Mouse (Mus musculus): ENCODE measurements around the gene Nkx6-2. TPM values are rescaled to one million over a fixed set of nuclear protein-coding genes. Genes with fewer than 3 reads are reported as not detected.

The Nkx6-2 gene
- polyA plus RNA-seq, 1 experiment from 2014 or later, result not detected

DNA sequence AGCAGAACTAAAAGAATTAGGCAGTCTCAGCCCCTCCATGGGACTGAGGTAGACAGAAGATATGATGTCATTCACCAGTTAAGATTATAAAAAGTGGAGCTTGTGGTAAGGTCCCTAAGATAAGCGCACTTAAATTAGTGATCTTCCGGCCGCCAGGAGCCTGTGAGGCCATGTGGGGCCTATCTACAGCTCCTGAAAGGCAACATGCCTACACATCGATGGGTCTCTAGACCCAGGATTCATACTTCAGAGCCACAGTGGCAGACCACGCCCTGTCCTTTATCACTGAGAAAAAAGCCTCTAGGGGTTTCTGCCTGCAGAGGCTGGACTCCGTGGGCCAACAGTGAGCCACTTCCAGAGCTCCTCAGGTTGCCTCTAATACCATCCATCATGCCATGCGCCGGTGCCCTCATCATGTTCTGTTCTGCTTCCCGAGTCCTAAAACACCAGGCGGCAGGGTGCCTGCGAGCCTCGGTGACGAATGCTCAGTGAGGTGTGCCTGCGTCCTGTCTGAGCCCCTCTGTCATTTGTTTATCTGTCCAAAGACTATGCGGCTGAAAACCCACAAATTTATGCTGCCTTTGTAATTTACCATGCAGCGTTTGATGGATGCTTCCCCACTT lies 6.4 kb downstream of the Nkx6-2 start:
- no peak overlapping the region for H3K4me3 ChIP-seq (ENCODE audit: low read length)
- no peaks in the 10 kb centered on the region for H3K9me3 ChIP-seq (ENCODE audit: control insufficient read depth, low read length)
- H3K36me3 ChIP-seq (ENCODE audit: control insufficient read depth, insufficient read depth, low read length), result no peaks in the 10 kb centered on the region; the same call in 1 of the 2 replicates
- 61% methylated on average over 16 of the region's 16 CpGs for WGBS
- H3K4me2 ChIP-seq (replicated peaks; ENCODE audit: low read depth, low read length), result no peak overlapping the region
- H3K27me3 ChIP-seq (ENCODE audit: control insufficient read depth, insufficient read depth, low read length), result peaks cover 38% of the 10 kb centered on the region
- ATAC-seq (ENCODE audit: low FRiP score, low TSS enrichment), result peak; percentile 66
- no peak overlapping the region for H3K27ac ChIP-seq (ENCODE audit: low read depth, low read length)
- H3K9ac ChIP-seq (ENCODE audit: low read depth, low read length), result no peak overlapping the region
- peaks cover under 1% of the 10 kb centered on the region; the same call in 1 of the 2 replicates for H3K4me1 ChIP-seq (ENCODE audit: control insufficient read depth, insufficient read depth, low read length)

DNA sequence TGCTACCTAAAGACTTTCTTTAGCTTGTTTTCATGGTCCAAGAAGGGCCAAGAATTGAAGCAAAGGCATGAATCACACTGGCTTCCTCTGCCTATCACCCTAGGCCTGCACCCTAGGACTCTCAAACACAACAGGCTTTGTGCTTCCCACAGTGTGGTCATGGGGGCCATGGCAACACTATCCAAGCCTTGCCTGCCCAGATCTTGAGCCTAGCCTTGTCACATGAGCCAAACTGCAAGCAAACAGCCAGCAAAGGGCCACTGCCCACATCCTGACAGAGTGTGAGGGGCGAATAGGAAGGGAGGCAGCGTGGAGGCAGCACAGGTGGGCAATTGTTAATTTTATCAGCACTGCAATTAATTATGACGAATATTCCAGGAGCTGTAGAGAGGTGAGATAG lies 9.9 kb downstream of the Nkx6-2 start:
- no peaks in the 10 kb centered on the region for H3K9me3 ChIP-seq (ENCODE audit: control insufficient read depth, low read length)
- no peak overlapping the region for H3K4me2 ChIP-seq (replicated peaks; ENCODE audit: low read depth, low read length)
- H3K36me3 ChIP-seq (ENCODE audit: control insufficient read depth, insufficient read depth, low read length), result no peaks in the 10 kb centered on the region; the same call in 1 of the 2 replicates
- no peak overlapping the region for H3K4me3 ChIP-seq (ENCODE audit: low read length)
- ATAC-seq (ENCODE audit: low FRiP score, low TSS enrichment), result no peak
- 94% methylated on average over 3 of the region's 3 CpGs for WGBS
- 0 out of 2 replicates have a peak, but pooled peaks cover 5% of the 10 kb centered on the region for H3K27me3 ChIP-seq (ENCODE audit: control insufficient read depth, insufficient read depth, low read length)
- no peaks in the 10 kb centered on the region for H3K4me1 ChIP-seq (ENCODE audit: control insufficient read depth, insufficient read depth, low read length)
- H3K9ac ChIP-seq (ENCODE audit: low read depth, low read length), result no peak overlapping the region
- no peak overlapping the region for H3K27ac ChIP-seq (ENCODE audit: low read depth, low read length)

DNA sequence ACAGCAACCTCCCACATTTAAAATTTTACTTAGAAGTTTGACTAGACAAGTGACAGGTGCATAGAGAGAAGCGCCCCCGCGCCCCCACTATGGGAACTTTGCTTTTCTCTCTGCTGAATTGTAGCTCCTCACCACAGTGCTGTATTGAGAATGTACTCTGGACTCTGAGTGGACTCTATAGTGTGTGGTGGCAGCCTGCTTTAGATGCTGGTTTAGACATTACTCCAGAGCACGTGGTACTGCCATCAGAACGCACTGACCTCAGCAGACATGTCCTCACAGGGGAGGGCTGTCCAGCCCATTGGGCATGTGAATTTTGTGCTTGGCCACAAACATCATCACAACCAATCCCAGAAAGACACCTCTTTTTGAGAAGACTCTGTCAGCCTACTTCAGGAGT lies 11.8 kb downstream of the Nkx6-2 start:
- no peaks in the 10 kb centered on the region; the same call in 1 of the 2 replicates for H3K36me3 ChIP-seq (ENCODE audit: control insufficient read depth, insufficient read depth, low read length)
- no peak overlapping the region for H3K4me3 ChIP-seq (ENCODE audit: low read length)
- WGBS, result 93% methylated on average over 5 of the region's 5 CpGs
- no peaks in the 10 kb centered on the region for H3K4me1 ChIP-seq (ENCODE audit: control insufficient read depth, insufficient read depth, low read length)
- H3K9ac ChIP-seq (ENCODE audit: low read depth, low read length), result no peak overlapping the region
- H3K27ac ChIP-seq (ENCODE audit: low read depth, low read length), result no peak overlapping the region
- H3K9me3 ChIP-seq (ENCODE audit: control insufficient read depth, low read length), result no peaks in the 10 kb centered on the region
- no peak for ATAC-seq (ENCODE audit: low FRiP score, low TSS enrichment)
- H3K27me3 ChIP-seq (ENCODE audit: control insufficient read depth, insufficient read depth, low read length), result no peaks in the 10 kb centered on the region
- H3K4me2 ChIP-seq (replicated peaks; ENCODE audit: low read depth, low read length), result no peak overlapping the region

DNA sequence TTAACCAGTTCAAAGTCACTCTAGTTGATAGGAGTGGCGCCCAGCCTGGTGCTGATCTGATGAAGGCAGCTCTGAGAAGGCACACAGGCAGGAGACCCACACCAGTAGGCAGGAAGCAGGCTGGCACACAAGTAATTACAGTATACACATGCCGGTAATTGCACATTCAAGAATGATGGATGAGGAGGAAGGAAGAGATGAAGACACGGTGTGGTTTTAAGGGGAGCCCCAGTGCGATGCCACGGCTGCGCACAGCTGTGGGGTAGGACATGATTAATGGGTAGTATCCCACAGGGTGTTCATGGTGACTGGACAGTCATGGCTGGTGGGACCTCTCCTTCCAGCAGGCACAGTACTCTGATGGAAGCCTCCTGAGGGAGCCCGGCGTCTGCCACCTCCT lies 16.1 kb downstream of the Nkx6-2 start:
- no peak overlapping the region for H3K4me2 ChIP-seq (replicated peaks; ENCODE audit: low read depth, low read length)
- H3K27ac ChIP-seq (ENCODE audit: low read depth, low read length), result no peak overlapping the region
- no peaks in the 10 kb centered on the region for H3K4me1 ChIP-seq (ENCODE audit: control insufficient read depth, insufficient read depth, low read length)
- H3K9me3 ChIP-seq (ENCODE audit: control insufficient read depth, low read length), result no peaks in the 10 kb centered on the region
- H3K36me3 ChIP-seq (ENCODE audit: control insufficient read depth, insufficient read depth, low read length), result no peaks in the 10 kb centered on the region; the same call in 1 of the 2 replicates
- no peak for ATAC-seq (ENCODE audit: low FRiP score, low TSS enrichment)
- H3K9ac ChIP-seq (ENCODE audit: low read depth, low read length), result no peak overlapping the region; the same call in 1 of the 2 replicates
- 55% methylated on average over 8 of the region's 8 CpGs for WGBS
- no peak overlapping the region for H3K4me3 ChIP-seq (ENCODE audit: low read length)
- no peaks in the 10 kb centered on the region for H3K27me3 ChIP-seq (ENCODE audit: control insufficient read depth, insufficient read depth, low read length)

DNA sequence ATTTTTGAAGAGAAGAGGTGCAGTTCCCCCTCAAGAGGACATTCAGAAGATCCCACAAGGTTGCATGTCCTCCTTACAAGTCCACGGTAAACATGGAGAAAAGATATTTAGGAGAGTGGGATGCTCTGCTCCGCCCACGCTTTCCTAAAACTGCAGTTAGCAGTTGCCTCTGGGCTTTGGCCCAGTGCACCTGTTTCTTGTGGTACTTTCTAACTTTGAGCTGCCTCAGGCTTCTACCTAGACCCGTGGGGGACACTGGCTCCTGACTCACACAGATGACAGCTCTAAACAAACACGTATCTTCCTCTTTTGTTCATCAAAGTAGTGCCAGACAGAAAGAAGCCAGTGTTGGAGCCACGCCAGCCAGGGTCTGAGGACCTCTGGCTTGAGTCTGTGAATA lies 16.6 kb downstream of the Nkx6-2 start:
- no peak overlapping the region for H3K4me2 ChIP-seq (replicated peaks; ENCODE audit: low read depth, low read length)
- no peak overlapping the region for H3K4me3 ChIP-seq (ENCODE audit: low read length)
- 73% methylated on average over 6 of the region's 6 CpGs for WGBS
- H3K4me1 ChIP-seq (ENCODE audit: control insufficient read depth, insufficient read depth, low read length), result no peaks in the 10 kb centered on the region
- no peaks in the 10 kb centered on the region; the same call in 1 of the 2 replicates for H3K36me3 ChIP-seq (ENCODE audit: control insufficient read depth, insufficient read depth, low read length)
- H3K27me3 ChIP-seq (ENCODE audit: control insufficient read depth, insufficient read depth, low read length), result no peaks in the 10 kb centered on the region
- no peak overlapping the region for H3K9ac ChIP-seq (ENCODE audit: low read depth, low read length)
- H3K27ac ChIP-seq (ENCODE audit: low read depth, low read length), result no peak overlapping the region
- H3K9me3 ChIP-seq (ENCODE audit: control insufficient read depth, low read length), result no peaks in the 10 kb centered on the region
- no peak for ATAC-seq (ENCODE audit: low FRiP score, low TSS enrichment)

DNA sequence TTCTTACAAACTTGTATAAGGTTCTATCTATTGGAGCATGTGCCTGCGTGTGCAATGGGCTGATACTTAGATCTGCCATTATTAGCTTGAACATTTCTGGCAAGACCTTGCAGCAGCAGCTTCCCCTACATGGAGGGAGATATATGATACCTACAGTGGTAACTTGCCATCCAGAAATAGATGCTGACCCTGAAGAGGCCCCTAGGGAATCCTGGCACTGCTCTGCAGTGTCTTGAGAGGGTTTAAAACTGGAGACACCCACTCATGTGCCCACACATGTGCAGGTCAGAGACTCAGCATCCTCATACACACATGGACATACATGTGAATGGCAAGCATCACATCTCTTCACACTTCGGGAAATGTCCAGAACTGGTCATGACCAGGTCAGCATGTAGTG lies 18.4 kb downstream of the Nkx6-2 start:
- WGBS, result 91% methylated on average over 2 of the region's 2 CpGs
- Histone ChIP-seq H3K9ac (ENCODE audit: low read depth, low read length) (no peak overlapping the region), H3K4me1 (ENCODE audit: control insufficient read depth, insufficient read depth, low read length) (no peaks in the 10 kb centered on the region), H3K4me3 (ENCODE audit: low read length) (no peak overlapping the region), H3K27me3 (ENCODE audit: control insufficient read depth, insufficient read depth, low read length) (no peaks in the 10 kb centered on the region), H3K36me3 (ENCODE audit: control insufficient read depth, insufficient read depth, low read length) (no peaks in the 10 kb centered on the region; the same call in 1 of the 2 replicates), H3K27ac (ENCODE audit: low read depth, low read length) (no peak overlapping the region), H3K9me3 (ENCODE audit: control insufficient read depth, low read length) (no peaks in the 10 kb centered on the region), H3K4me2 (replicated peaks; ENCODE audit: low read depth, low read length) (no peak overlapping the region)
- no peak for ATAC-seq (ENCODE audit: low FRiP score, low TSS enrichment)

DNA sequence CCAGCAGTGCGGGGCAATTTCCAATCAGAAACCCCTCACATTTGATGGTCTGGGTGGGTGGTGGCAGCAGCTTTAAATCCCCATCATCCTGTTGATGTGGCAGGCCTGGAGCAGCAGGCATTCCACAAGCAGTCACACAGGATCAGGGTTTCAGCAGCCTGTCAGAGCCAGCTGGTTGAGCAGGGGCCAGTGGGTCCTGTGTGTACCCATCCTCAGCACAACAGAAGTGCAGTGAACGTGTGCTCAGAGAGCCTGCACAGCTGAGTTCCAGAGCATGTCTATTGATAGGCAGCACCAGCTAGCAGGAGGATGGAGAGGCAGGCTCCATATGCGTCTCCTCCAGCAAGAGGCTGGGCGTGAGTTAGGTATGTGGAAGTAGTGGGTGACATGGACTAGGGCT lies 19.2 kb downstream of the Nkx6-2 start:
- ATAC-seq (ENCODE audit: low FRiP score, low TSS enrichment), result no peak
- no peaks in the 10 kb centered on the region for H3K4me1 ChIP-seq (ENCODE audit: control insufficient read depth, insufficient read depth, low read length)
- no peak overlapping the region for H3K9ac ChIP-seq (ENCODE audit: low read depth, low read length)
- H3K9me3 ChIP-seq (ENCODE audit: control insufficient read depth, low read length), result no peaks in the 10 kb centered on the region
- no peaks in the 10 kb centered on the region for H3K27me3 ChIP-seq (ENCODE audit: control insufficient read depth, insufficient read depth, low read length)
- WGBS, result 87% methylated on average over 4 of the region's 4 CpGs
- H3K4me2 ChIP-seq (replicated peaks; ENCODE audit: low read depth, low read length), result no peak overlapping the region
- no peaks in the 10 kb centered on the region; the same call in 1 of the 2 replicates for H3K36me3 ChIP-seq (ENCODE audit: control insufficient read depth, insufficient read depth, low read length)
- H3K27ac ChIP-seq (ENCODE audit: low read depth, low read length), result no peak overlapping the region
- H3K4me3 ChIP-seq (ENCODE audit: low read length), result no peak overlapping the region

DNA sequence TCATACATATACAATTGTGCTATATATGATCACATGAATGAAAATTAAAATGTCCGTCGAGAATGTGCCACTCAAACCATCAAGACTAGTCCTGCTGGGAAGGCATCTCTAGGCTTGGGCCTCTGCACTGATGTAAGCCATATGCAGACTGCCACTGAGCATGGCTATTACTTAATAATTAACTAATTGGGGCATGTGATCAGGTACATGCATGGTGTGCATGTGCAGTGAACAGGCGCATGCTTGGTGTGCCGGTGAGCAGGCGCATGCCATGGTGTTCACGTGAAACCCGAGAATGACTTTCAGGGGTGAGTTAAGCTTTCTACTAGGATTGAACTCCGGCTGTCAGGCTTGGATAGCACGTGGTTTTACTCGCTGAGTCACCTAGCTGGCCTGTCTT lies 22.9 kb downstream of the Nkx6-2 start:
- no peak overlapping the region for H3K4me3 ChIP-seq (ENCODE audit: low read length)
- H3K9ac ChIP-seq (ENCODE audit: low read depth, low read length), result no peak overlapping the region
- no peak overlapping the region for H3K27ac ChIP-seq (ENCODE audit: low read depth, low read length)
- H3K27me3 ChIP-seq (ENCODE audit: control insufficient read depth, insufficient read depth, low read length), result no peaks in the 10 kb centered on the region
- 89% methylated on average over 10 of the region's 10 CpGs for WGBS
- ATAC-seq (ENCODE audit: low FRiP score, low TSS enrichment), result no peak; the same call in 1 of the 2 replicates
- H3K4me2 ChIP-seq (replicated peaks; ENCODE audit: low read depth, low read length), result no peak overlapping the region
- H3K36me3 ChIP-seq (ENCODE audit: control insufficient read depth, insufficient read depth, low read length), result no peaks in the 10 kb centered on the region
- 0 out of 2 replicates have a peak, but pooled peaks cover 3% of the 10 kb centered on the region for H3K4me1 ChIP-seq (ENCODE audit: control insufficient read depth, insufficient read depth, low read length)
- no peaks in the 10 kb centered on the region for H3K9me3 ChIP-seq (ENCODE audit: control insufficient read depth, low read length)

DNA sequence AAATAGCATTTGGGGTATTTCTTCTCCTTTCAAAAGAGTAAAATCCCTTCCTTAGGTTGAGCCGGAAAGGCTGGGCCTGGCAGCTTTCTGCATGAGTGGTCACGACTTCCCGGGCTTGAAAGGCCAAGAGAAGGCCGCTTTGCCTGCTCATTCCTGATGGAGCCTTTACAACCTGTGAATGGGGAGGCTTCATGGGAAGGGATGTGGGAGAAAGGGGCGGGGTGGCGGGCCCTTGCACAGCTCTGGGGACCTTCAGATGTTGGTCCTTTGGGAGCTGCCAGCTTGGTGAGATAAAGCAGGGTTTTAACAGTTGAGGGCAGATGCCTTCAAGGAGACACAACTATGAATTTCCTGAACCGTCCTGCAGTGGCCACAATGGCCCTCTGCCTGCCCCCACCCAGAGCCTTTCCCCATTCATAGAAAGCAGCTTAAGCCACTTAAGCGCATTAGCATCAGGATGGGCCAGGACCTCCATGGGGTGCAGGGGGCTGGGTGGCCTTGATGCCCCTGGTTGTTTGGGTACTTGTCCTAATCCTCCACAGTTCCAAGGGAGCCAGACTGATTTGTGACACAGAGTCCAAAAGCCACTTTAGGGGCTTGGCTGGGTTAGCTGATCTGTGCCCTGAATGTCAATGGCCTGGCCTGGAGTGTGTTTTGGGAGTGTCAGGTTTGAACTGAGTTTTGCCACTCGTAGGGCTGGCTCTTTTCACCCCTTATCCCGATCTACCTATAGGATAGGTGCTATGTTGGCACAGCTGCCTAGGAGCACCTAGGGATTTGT lies 25.7 kb downstream of the Nkx6-2 start:
- no peak overlapping the region for H3K4me3 ChIP-seq (ENCODE audit: low read length)
- no peak overlapping the region for H3K4me2 ChIP-seq (replicated peaks; ENCODE audit: low read depth, low read length)
- H3K27ac ChIP-seq (ENCODE audit: low read depth, low read length), result no peak overlapping the region
- 0 out of 2 replicates have a peak, but pooled peaks cover 3% of the 10 kb centered on the region for H3K4me1 ChIP-seq (ENCODE audit: control insufficient read depth, insufficient read depth, low read length)
- no peaks in the 10 kb centered on the region for H3K27me3 ChIP-seq (ENCODE audit: control insufficient read depth, insufficient read depth, low read length)
- ATAC-seq (ENCODE audit: low FRiP score, low TSS enrichment), result no peak
- no peak overlapping the region for H3K9ac ChIP-seq (ENCODE audit: low read depth, low read length)
- 31% methylated on average over 10 of the region's 10 CpGs for WGBS
- no peaks in the 10 kb centered on the region for H3K36me3 ChIP-seq (ENCODE audit: control insufficient read depth, insufficient read depth, low read length)
- no peaks in the 10 kb centered on the region for H3K9me3 ChIP-seq (ENCODE audit: control insufficient read depth, low read length)

Data from kidney, embryonic 14.5 days (tissue).